Mouse (Mus musculus): ENCODE measurements around the gene Samd4. TPM values are rescaled to one million over a fixed set of nuclear protein-coding genes. Genes with fewer than 3 reads are reported as not detected.

Samd4 gene
- polyA plus RNA-seq, 1 experiment from 2014 or later = 16.2 TPM

GRCm38 (mm10) chr14:46980736-46981438 is 98.2 kb downstream of the Samd4 start:
- no peaks in the 10 kb centered on the region for H3K27me3 ChIP-seq
- peaks cover 2% of the 10 kb centered on the region for H3K4me1 ChIP-seq
- no peaks in the 10 kb centered on the region for H3K9me3 ChIP-seq
- H3K36me3 ChIP-seq = no peaks in the 10 kb centered on the region
- no peak overlapping the region for H3K4me3 ChIP-seq
- 70% methylated on average over 17 of the region's 17 CpGs for WGBS
- H3K27ac ChIP-seq = no peak overlapping the region
- no peak for ATAC-seq (ENCODE audit: insufficient number of reproducible peaks, low FRiP score, low TSS enrichment, low read depth)
- no peak overlapping the region for H3K4me2 ChIP-seq
- H3K9ac ChIP-seq = no peak overlapping the region

- Histone ChIP-seq H3K4me1 (peaks cover 2% of the 10 kb centered on the region), H3K27me3 (no peaks in the 10 kb centered on the region), H3K27ac (no peak overlapping the region), H3K4me2 (no peak overlapping the region), H3K9me3 (no peaks in the 10 kb centered on the region), H3K9ac (no peak overlapping the region), H3K4me3 (no peak overlapping the region), H3K36me3 (no peaks in the 10 kb centered on the region)
- no peak for ATAC-seq (ENCODE audit: insufficient number of reproducible peaks, low FRiP score, low TSS enrichment, low read depth)
- WGBS = 83% methylated on average over 6 of the region's 6 CpGs
Measured at GRCm38 (mm10) chr14:46982106-46982505, 99.5 kb downstream of the Samd4 start.

GRCm38 (mm10) chr14:46984542-46985125 is 102.0 kb downstream of the Samd4 start:
- H3K27ac ChIP-seq = no peak overlapping the region
- no peaks in the 10 kb centered on the region for H3K36me3 ChIP-seq
- ATAC-seq (ENCODE audit: insufficient number of reproducible peaks, low FRiP score, low TSS enrichment, low read depth) = no peak
- 55% methylated on average over 8 of the region's 8 CpGs for WGBS
- no peaks in the 10 kb centered on the region for H3K27me3 ChIP-seq
- no peak overlapping the region for H3K9ac ChIP-seq
- H3K9me3 ChIP-seq = no peaks in the 10 kb centered on the region
- no peak overlapping the region for H3K4me2 ChIP-seq
- H3K4me1 ChIP-seq = peaks cover 2% of the 10 kb centered on the region
- H3K4me3 ChIP-seq = no peak overlapping the region

- no peak overlapping the region for H3K27ac ChIP-seq
- no peak overlapping the region for H3K4me2 ChIP-seq
- H3K9me3 ChIP-seq = no peaks in the 10 kb centered on the region
- 42% methylated on average over 4 of the region's 4 CpGs for WGBS
- ATAC-seq (ENCODE audit: insufficient number of reproducible peaks, low FRiP score, low TSS enrichment, low read depth) = no peak
- H3K9ac ChIP-seq = no peak overlapping the region
- no peak overlapping the region for H3K4me3 ChIP-seq
- H3K4me1 ChIP-seq = peaks cover 4% of the 10 kb centered on the region; the same call in 1 of the 2 replicates
- no peaks in the 10 kb centered on the region for H3K36me3 ChIP-seq
- H3K27me3 ChIP-seq = no peaks in the 10 kb centered on the region
Measured at GRCm38 (mm10) chr14:46989694-46990093, 107.0 kb downstream of the Samd4 start.

- Histone ChIP-seq H3K4me3 (no peak overlapping the region), H3K9ac (no peak overlapping the region), H3K4me2 (no peak overlapping the region), H3K36me3 (no peaks in the 10 kb centered on the region), H3K27ac (no peak overlapping the region), H3K9me3 (no peaks in the 10 kb centered on the region), H3K27me3 (no peaks in the 10 kb centered on the region), H3K4me1 (peaks cover 4% of the 10 kb centered on the region; the same call in 1 of the 2 replicates)
- no peak for ATAC-seq (ENCODE audit: insufficient number of reproducible peaks, low FRiP score, low TSS enrichment, low read depth)
- WGBS = 83% methylated on average over 3 of the region's 3 CpGs
Measured at GRCm38 (mm10) chr14:46990450-46990849, 107.8 kb downstream of the Samd4 start.

GRCm38 (mm10) chr14:46994704-46995103 is 112.0 kb downstream of the Samd4 start:
- no peak overlapping the region for H3K27ac ChIP-seq
- ATAC-seq (ENCODE audit: insufficient number of reproducible peaks, low FRiP score, low TSS enrichment, low read depth) = no peak
- H3K4me2 ChIP-seq = no peak overlapping the region
- peaks cover 13% of the 10 kb centered on the region; the same call in 1 of the 2 replicates for H3K4me1 ChIP-seq
- H3K4me3 ChIP-seq = no peak overlapping the region
- WGBS = 72% methylated on average over 7 of the region's 7 CpGs
- H3K27me3 ChIP-seq = no peaks in the 10 kb centered on the region
- H3K9ac ChIP-seq = no peak overlapping the region
- no peaks in the 10 kb centered on the region for H3K36me3 ChIP-seq
- no peaks in the 10 kb centered on the region for H3K9me3 ChIP-seq

GRCm38 (mm10) chr14:46999321-47000025 is 116.8 kb downstream of the Samd4 start:
- Histone ChIP-seq H3K9ac (no peak overlapping the region), H3K4me1 (peaks cover 26% of the 10 kb centered on the region), H3K9me3 (no peaks in the 10 kb centered on the region), H3K36me3 (no peaks in the 10 kb centered on the region), H3K27ac (no peak overlapping the region), H3K4me2 (no peak overlapping the region), H3K27me3 (no peaks in the 10 kb centered on the region), H3K4me3 (no peak overlapping the region)
- 41% methylated on average over 9 of the region's 9 CpGs for WGBS
- no peak for ATAC-seq (ENCODE audit: insufficient number of reproducible peaks, low FRiP score, low TSS enrichment, low read depth)

- no peak overlapping the region for H3K27ac ChIP-seq
- H3K36me3 ChIP-seq = no peaks in the 10 kb centered on the region
- peaks cover 33% of the 10 kb centered on the region for H3K4me1 ChIP-seq
- WGBS = 63% methylated on average over 10 of the region's 11 CpGs
- no peaks in the 10 kb centered on the region for H3K27me3 ChIP-seq
- no peak overlapping the region for H3K4me3 ChIP-seq
- no peaks in the 10 kb centered on the region for H3K9me3 ChIP-seq
- no peak overlapping the region for H3K4me2 ChIP-seq
- no peak overlapping the region for H3K9ac ChIP-seq
- no peak for ATAC-seq (ENCODE audit: insufficient number of reproducible peaks, low FRiP score, low TSS enrichment, low read depth)
Measured at GRCm38 (mm10) chr14:47000096-47000736, 117.6 kb downstream of the Samd4 start.

GRCm38 (mm10) chr14:47000786-47001761 is 118.4 kb downstream of the Samd4 start:
- H3K36me3 ChIP-seq = no peaks in the 10 kb centered on the region
- H3K9ac ChIP-seq = no peak overlapping the region
- H3K9me3 ChIP-seq = no peaks in the 10 kb centered on the region
- WGBS = 55% methylated on average over 24 of the region's 24 CpGs
- H3K4me2 ChIP-seq = no peak overlapping the region
- H3K4me3 ChIP-seq = no peak overlapping the region
- no peaks in the 10 kb centered on the region for H3K27me3 ChIP-seq
- ATAC-seq (ENCODE audit: insufficient number of reproducible peaks, low FRiP score, low TSS enrichment, low read depth) = no peak
- H3K4me1 ChIP-seq = peaks cover 33% of the 10 kb centered on the region
- H3K27ac ChIP-seq = no peak overlapping the region

GRCm38 (mm10) chr14:47004161-47004560 is 121.5 kb downstream of the Samd4 start:
- Histone ChIP-seq H3K27ac (no peak overlapping the region), H3K36me3 (no peaks in the 10 kb centered on the region), H3K4me2 (no peak overlapping the region), H3K4me1 (peaks cover 29% of the 10 kb centered on the region), H3K4me3 (no peak overlapping the region), H3K27me3 (no peaks in the 10 kb centered on the region), H3K9ac (no peak overlapping the region), H3K9me3 (no peaks in the 10 kb centered on the region)
- WGBS = 25% methylated on average over 3 of the region's 3 CpGs
- ATAC-seq (ENCODE audit: insufficient number of reproducible peaks, low FRiP score, low TSS enrichment, low read depth) = no peak
